Mouse (Mus musculus): Measurements from ENCODE around the gene Cd244a.

GRCm38 (mm10) chr1:171637101-171637500, 78.1 kb downstream of the Cd244a start:
- TF ChIP-seq POLR2A (IDR thresholded peaks at IDR 0.05; ENCODE audit: insufficient read depth, low read length) = no peak
- TF ChIP-seq CTCF (IDR thresholded peaks at IDR 0.05; ENCODE audit: low read depth, low read length) = no peak
